Mouse (Mus musculus): ENCODE measurements around the gene Stox1.
"Not testable (repeated sequence)": the region's sequence is repeated elsewhere in the genome, so short reads cannot be mapped to it uniquely, and the experiment has no call there.

The Stox1 gene

GRCm38 (mm10) chr10:62725771-62726687, at the start of gene Stox1:
Stox1 (minus strand) TSS chr10:62726128.
- DNase-seq (ENCODE audit: low spot score): peak; percentile 32

GRCm38 (mm10) chr10:62750781-62751180, 24.9 kb upstream of the Stox1 start:
- no peak for DNase-seq (ENCODE audit: low spot score)

- no peak for DNase-seq (ENCODE audit: low spot score)
These were observed 14.2 kb upstream of the Stox1 start for GRCm38 (mm10) chr10:62739961-62740737.

- DNase-seq (ENCODE audit: low spot score): no peak
These were observed 11.2 kb upstream of the Stox1 start for GRCm38 (mm10) chr10:62736965-62737688.

- DNase-seq (ENCODE audit: low spot score): no peak
These were observed 4.9 kb upstream of the Stox1 start for GRCm38 (mm10) chr10:62730826-62731225.

GRCm38 (mm10) chr10:62724936-62725335, 992 bp downstream of the Stox1 start:
- no peak for DNase-seq (ENCODE audit: low spot score)

GRCm38 (mm10) chr10:62722701-62723100, 3.2 kb downstream of the Stox1 start:
- no peak for DNase-seq (ENCODE audit: low spot score)

- not testable (repeated sequence) for DNase-seq (ENCODE audit: low spot score)
These were observed 5.4 kb downstream of the Stox1 start for GRCm38 (mm10) chr10:62720574-62720973.

GRCm38 (mm10) chr10:62713457-62713856, 12.5 kb downstream of the Stox1 start:
- no peak for DNase-seq (ENCODE audit: low spot score)

- no peak for DNase-seq (ENCODE audit: low spot score)
These were observed 22.3 kb downstream of the Stox1 start for GRCm38 (mm10) chr10:62703579-62703978.

GRCm38 (mm10) chr10:62702436-62702835, 23.5 kb downstream of the Stox1 start:
- no peak for DNase-seq (ENCODE audit: low spot score)

- no peak for DNase-seq (ENCODE audit: low spot score)
These were observed 33.2 kb downstream of the Stox1 start for GRCm38 (mm10) chr10:62692771-62693170.

- no peak for DNase-seq (ENCODE audit: low spot score)
These were observed 33.7 kb downstream of the Stox1 start for GRCm38 (mm10) chr10:62692244-62692643.

- no peak for DNase-seq (ENCODE audit: low spot score)
These were observed 38.8 kb downstream of the Stox1 start for GRCm38 (mm10) chr10:62687032-62687674.

GRCm38 (mm10) chr10:62683043-62683442, 42.9 kb downstream of the Stox1 start:
- no peak for DNase-seq (ENCODE audit: low spot score)

- DNase-seq (ENCODE audit: low spot score): peak; percentile 20
These were observed 46.1 kb downstream of the Stox1 start for GRCm38 (mm10) chr10:62679833-62680232.

GRCm38 (mm10) chr10:62677329-62677728, 48.6 kb downstream of the Stox1 start:
- no peak for DNase-seq (ENCODE audit: low spot score)

- no peak for DNase-seq (ENCODE audit: low spot score)
These were observed 49.7 kb downstream of the Stox1 start for GRCm38 (mm10) chr10:62676196-62676595.

GRCm38 (mm10) chr10:62672359-62672758, 53.6 kb downstream of the Stox1 start:
- DNase-seq (ENCODE audit: low spot score): no peak

GRCm38 (mm10) chr10:62669245-62669644, 56.7 kb downstream of the Stox1 start:
- DNase-seq (ENCODE audit: low spot score): no peak

- DNase-seq (ENCODE audit: low spot score): no peak
These were observed 57.5 kb downstream of the Stox1 start for GRCm38 (mm10) chr10:62668463-62668862.

- DNase-seq (ENCODE audit: low spot score): peak; percentile 56
These were observed 57.9 kb downstream of the Stox1 start for GRCm38 (mm10) chr10:62668043-62668442.

Data from c-Kit-positive CD71-positive TER-119-positive erythroid progenitor cells, embryonic 14.5 days (primary cell).